Mouse (Mus musculus) left cerebral cortex, postnatal 25 days (tissue): ENCODE results near the gene Klhl29. TPM values are rescaled to one million over a fixed set of nuclear protein-coding genes. Genes with fewer than 3 reads are reported as not detected.

Experiments used
- DNase-seq, 2 experiments: peaks; one replicate each; pipeline ENCODE4 v3.0.0; 2022; ENCODE audit warnings: low spot score in 2 of 2, mixed read lengths in 1 of 2
- intact Hi-C: fragments of 180-260 bp; cut with DNase I; formaldehyde crosslinking; loops from one replicate; pipeline ENCODE4 v1.15.1; 2025
- total RNA-seq, 2 experiments: library from RNA; stranded (reverse); gene quantifications; 2 replicates each; pipeline ENCODE4 v1.2.3; 2021

The Klhl29 gene
- total RNA-seq, 2 experiments from 2014 or later: 43.8 to 46.2 TPM

GRCm38 (mm10) chr12:5157931-5158481 is 217.5 kb downstream of the Klhl29 start:
- intact Hi-C loops: loop anchor here (1.0 to 5.0 kb wide), 3 partner anchors 32 to 111 kb away; no protein-coding TSS in a partner anchor
- DNase-seq: peak in 1 of 2 experiments; percentile 69

GRCm38 (mm10) chr12:5157021-5157681 is 218.3 kb downstream of the Klhl29 start:
- DNase-seq: peak; percentile 59 to 93
- intact Hi-C loops: loop anchor here (1.0 to 5.0 kb wide), 3 partner anchors 31 to 112 kb away; no protein-coding TSS in a partner anchor

DNA sequence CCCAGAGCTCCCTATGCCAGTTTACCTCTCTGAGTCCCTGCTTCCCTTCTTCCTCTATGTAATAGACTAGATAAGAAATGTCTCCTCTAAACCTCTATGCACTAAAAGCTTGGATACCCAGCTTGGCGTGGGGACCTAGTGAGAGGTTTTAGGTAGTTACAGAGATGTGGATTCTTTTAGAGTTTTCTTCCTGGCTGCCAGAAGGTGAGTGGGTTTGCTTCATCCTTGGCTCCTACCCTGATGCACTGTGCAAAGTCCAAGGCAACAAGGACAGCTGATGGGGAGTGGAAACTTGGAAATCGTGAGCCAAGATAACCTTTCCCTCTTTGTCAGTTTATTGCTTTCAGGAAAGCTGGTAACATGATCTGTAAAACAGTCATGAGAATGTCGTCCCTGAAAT is 220.3 kb downstream of the Klhl29 start:
- peak in 1 of 2 experiments; percentile 84 for DNase-seq
- intact Hi-C loops: loop anchor here (5.0 kb wide), 1 partner anchor 92 kb away; no protein-coding TSS in a partner anchor

- DNase-seq: no peak
Measured at GRCm38 (mm10) chr12:5151859-5152258, 223.6 kb downstream of the Klhl29 start.

GRCm38 (mm10) chr12:5147346-5148035 is 228.0 kb downstream of the Klhl29 start:
- intact Hi-C loops: no loop called here

More at GRCm38 (mm10) chr12:5151859-5152258, 223.6 kb downstream of the Klhl29 start:
- intact Hi-C loops: no loop called here

DNA sequence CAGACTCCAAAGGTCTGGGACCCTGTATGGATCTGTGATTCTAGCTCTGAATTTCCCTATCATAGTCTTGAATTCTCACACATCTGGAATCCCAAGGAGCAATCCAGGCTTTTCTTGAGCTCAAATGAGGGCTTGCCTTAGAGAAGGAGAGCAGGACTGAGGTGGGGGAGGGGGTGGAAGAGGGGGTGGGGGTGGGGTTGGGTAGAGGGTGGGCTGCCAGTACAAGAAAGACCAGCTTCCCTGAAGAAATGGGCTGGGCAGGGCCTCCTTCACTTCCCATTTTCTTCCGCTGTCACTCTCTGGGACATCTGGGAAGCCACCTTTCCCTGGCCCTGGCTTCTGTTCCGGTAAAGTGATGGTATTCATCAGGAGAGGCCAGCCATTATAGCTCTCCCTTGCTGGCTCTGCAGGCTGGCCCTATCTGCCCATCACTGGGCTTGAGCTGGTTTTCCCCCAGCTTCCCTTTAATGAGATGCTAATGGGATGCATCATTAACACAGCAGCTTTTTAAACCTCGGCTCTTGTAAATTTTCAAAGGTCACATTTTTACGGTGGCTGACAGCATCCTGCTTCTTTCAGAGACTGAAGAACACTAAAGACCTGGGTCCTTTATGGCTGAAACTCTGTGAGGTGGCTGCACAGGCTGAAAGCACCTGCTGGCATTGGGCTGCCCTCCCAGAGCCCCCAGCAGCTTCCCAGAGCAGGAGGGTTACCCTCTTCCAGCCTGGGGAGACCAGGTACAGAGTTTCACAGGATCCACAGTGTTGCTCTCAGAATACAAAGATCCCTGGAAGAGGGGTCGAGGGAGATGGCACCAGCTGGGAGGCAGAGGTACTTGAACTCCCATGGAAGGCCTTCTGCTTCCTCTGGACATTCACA is 231.3 kb downstream of the Klhl29 start:
- intact Hi-C loops: loop anchor here (5.0 kb wide), 3 partner anchors 73 to 228 kb away; no protein-coding TSS in a partner anchor

More at GRCm38 (mm10) chr12:5147346-5148035, 228.0 kb downstream of the Klhl29 start:
- DNase-seq: no peak

GRCm38 (mm10) chr12:5143224-5143623 is 232.3 kb downstream of the Klhl29 start:
- no peak for DNase-seq
- intact Hi-C loops: loop anchor here (5.0 kb wide), 3 partner anchors 74 to 229 kb away; no protein-coding TSS in a partner anchor

More for the DNA sequence above, 231.3 kb downstream of the Klhl29 start:
- DNase-seq: no peak

- intact Hi-C loops: loop anchor here (5.0 kb wide), 3 partner anchors 75 to 230 kb away; no protein-coding TSS in a partner anchor
- peak; percentile 87 to 92 for DNase-seq
Measured at GRCm38 (mm10) chr12:5142776-5143175, 232.7 kb downstream of the Klhl29 start.

DNA sequence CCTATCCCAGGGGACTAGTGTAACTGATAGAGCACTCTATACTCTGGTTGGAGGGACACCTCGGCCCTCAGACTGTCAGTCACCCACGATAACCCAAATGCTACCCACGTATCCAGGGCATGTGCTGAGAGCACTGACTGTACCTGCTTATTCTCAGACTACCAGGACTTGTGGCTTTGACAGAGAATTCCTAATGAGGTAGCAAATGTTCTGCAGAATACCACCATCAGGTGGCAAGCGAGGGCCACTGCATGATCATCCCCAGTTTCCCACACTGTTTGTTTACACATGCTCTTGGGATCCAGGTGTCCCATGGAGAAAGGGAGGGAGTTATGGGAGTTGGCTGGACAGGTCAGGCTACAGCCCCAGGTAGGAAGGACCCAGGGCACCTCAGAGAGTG is 234.4 kb downstream of the Klhl29 start:
- DNase-seq: no peak
- intact Hi-C loops: loop anchor here (5.0 kb wide), 3 partner anchors 76 to 231 kb away; no protein-coding TSS in a partner anchor

- no peak for DNase-seq
- intact Hi-C loops: loop anchor here (5.0 kb wide), 1 partner anchor 112 kb away; no protein-coding TSS in a partner anchor
Measured at GRCm38 (mm10) chr12:5139302-5139701, 236.2 kb downstream of the Klhl29 start.

GRCm38 (mm10) chr12:5136300-5136699 is 239.2 kb downstream of the Klhl29 start:
- peak; percentile 69 to 81 for DNase-seq
- intact Hi-C loops: loop anchor here (5.0 kb wide), 1 partner anchor 109 kb away; no protein-coding TSS in a partner anchor

DNA sequence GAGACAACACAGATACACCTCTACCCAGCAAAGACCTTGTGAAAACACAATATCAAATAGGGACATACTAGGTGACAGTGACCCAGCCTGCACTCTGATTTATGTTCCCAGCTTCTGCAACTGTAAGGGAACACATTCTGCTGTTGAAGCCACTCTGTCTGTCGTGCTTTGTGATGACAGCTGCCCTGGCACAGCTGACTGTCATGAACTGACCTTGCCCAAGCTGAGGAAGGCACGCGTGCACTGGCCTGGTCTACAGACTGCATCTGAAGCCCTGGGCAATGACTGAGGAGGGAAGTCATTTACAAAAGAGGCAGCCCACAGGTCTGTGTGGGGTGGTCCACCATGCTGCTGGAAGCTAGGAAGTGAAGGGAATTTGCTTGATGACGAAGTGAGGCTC is 246.3 kb downstream of the Klhl29 start:
- no peak for DNase-seq
- intact Hi-C loops: no loop called here

DNA sequence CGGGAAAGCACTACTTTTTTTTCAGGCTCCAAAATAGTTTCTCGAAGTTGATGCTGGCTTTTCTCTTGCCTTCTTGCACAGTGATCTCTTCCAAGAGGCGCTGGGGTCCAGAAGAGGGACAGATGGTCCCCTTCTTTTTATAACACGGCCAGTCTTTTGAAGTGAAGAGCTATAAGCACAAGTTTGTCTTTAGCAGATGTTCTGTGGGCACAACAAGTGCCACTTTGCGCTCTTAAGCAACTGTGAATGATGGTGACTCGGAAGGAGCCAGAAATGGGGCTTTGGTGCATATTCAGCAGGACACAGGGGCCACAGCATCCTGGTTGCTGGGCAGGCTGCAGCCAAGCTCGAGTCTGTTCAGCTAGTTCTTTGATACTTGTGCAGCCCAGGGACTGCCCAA is 249.6 kb downstream of the Klhl29 start:
- DNase-seq: peak; percentile 47 to 94
- intact Hi-C loops: loop anchor here (1.0 kb wide), 1 partner anchor 31 kb away; no protein-coding TSS in a partner anchor

DNA sequence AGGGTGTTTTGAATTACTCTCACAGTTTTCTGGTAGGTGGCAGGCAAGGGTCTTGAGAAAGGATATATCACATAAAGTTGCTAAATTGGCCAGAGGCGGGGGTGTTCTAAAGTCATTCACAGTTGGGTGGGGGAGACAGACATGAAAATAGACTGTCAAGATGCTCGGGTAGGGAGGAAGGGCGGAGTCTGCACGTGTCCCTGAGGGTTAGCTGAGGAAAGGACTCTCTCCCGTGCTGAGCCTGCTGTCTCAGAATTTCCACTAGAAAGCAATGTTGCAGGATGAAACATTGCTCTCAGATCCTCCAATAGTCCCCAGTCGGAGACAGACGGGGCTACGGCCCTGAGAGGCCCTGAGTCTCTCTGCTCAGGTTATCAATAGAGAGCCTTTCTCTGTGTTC is 252.5 kb downstream of the Klhl29 start:
- peak; percentile 59 to 94 for DNase-seq
- intact Hi-C loops: no loop called here

- no peak for DNase-seq
- intact Hi-C loops: no loop called here
Measured at GRCm38 (mm10) chr12:5120249-5120648, 255.2 kb downstream of the Klhl29 start.

- intact Hi-C loops: no loop called here
- peak; percentile 94 to 98 for DNase-seq
Measured at GRCm38 (mm10) chr12:5119726-5120125, 255.8 kb downstream of the Klhl29 start.

- DNase-seq: no peak
- intact Hi-C loops: no loop called here
Measured at GRCm38 (mm10) chr12:5119286-5119685, 256.2 kb downstream of the Klhl29 start.

- no peak for DNase-seq
- intact Hi-C loops: no loop called here
Measured at GRCm38 (mm10) chr12:5116605-5117004, 258.9 kb downstream of the Klhl29 start.

DNA sequence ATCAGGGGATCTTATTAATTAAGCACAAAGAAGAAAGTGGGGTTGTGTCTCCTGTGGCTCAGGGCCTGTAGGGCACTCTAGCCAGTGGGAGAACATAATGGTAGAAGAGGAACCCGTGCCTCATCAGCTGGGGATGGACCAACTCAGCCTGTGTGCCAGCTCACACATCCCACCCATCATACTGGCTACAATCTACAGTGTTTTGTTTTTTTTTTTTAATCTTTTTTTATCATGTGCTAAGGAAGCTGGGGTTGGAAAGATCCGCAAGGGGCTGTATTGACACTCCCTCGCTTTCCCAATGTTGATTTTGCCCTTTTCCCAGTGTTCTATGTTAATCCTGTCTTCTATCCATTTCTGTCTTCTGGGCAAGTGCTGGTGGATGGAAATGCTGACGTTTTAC is 260.9 kb downstream of the Klhl29 start:
- DNase-seq: peak in 1 of 2 experiments; percentile 75
- intact Hi-C loops: loop anchor here (2.0 kb wide), 1 partner anchor 42 kb away; no protein-coding TSS in a partner anchor
